Mouse (Mus musculus): ENCODE results near the gene Wdr31.

DNA sequence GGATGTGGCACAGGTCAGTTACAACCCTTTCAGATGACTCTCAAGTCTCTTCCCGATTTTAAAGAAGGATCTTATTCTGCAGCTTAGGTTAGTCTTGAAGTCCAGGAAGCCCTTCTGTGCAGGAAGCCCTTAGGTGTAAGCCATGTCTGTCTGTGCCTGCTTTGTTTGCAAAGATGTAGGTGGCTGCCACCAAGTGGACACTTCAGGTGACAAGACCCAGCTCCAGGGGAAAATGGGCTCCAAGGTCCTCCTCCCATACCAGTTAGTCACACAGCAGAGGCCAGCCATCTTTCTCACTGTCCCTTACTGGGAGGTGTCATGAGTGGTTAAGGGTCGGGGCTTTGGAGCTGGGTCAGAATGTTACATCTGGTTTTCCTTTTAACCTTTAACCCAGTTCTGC is 36.1 kb upstream of the Wdr31 start:
- TF ChIP-seq CTCF (conservative IDR thresholded peaks at IDR 0.05; ENCODE audit: insufficient read depth, insufficient read length, low read depth, low read length) (peak; percentile 65), POLR2A (IDR thresholded peaks at IDR 0.05; ENCODE audit: low read depth, low read length) (no peak)
